Mouse (Mus musculus): Measurements from ENCODE around the gene Dda1.
"Not testable (repeated sequence)": the region's sequence is repeated elsewhere in the genome, so short reads cannot be mapped to it uniquely, and the experiment has no call there.

Dda1 gene

GRCm38 (mm10) chr8:71496481-71496880 is 27.5 kb downstream of the Dda1 start:
- ATAC-seq (ENCODE audit: low TSS enrichment): 0 out of 2 replicates have a peak, but pooled peaks have one; percentile 10

GRCm38 (mm10) chr8:71497077-71497645 is 28.2 kb downstream of the Dda1 start:
- ATAC-seq (ENCODE audit: low TSS enrichment): no peak

- ATAC-seq (ENCODE audit: low TSS enrichment): 0 out of 2 replicates have a peak, but pooled peaks have one; percentile 19
Observed at GRCm38 (mm10) chr8:71497881-71498501, 29.0 kb downstream of the Dda1 start.

GRCm38 (mm10) chr8:71498816-71499690 is 30.1 kb downstream of the Dda1 start:
- no peak for ATAC-seq (ENCODE audit: low TSS enrichment)

- no peak for ATAC-seq (ENCODE audit: low TSS enrichment)
Observed at GRCm38 (mm10) chr8:71504349-71504748, 35.4 kb downstream of the Dda1 start.

GRCm38 (mm10) chr8:71505326-71505725 is 36.3 kb downstream of the Dda1 start:
- ATAC-seq (ENCODE audit: low TSS enrichment): no peak

GRCm38 (mm10) chr8:71505979-71506378 is 37.0 kb downstream of the Dda1 start:
- no peak for ATAC-seq (ENCODE audit: low TSS enrichment)

- peak; percentile 94 for ATAC-seq (ENCODE audit: low TSS enrichment)
Observed at GRCm38 (mm10) chr8:71507589-71508104, 38.6 kb downstream of the Dda1 start.

- no peak for ATAC-seq (ENCODE audit: low TSS enrichment)
Observed at GRCm38 (mm10) chr8:71509316-71509715, 40.3 kb downstream of the Dda1 start.

GRCm38 (mm10) chr8:71511644-71512043 is 42.6 kb downstream of the Dda1 start, which contains the start of gene Plvap:
TSS of gene Plvap (minus strand) at chr8:71511752.
- no peak for ATAC-seq (ENCODE audit: low TSS enrichment)

GRCm38 (mm10) chr8:71513018-71513754 is 44.2 kb downstream of the Dda1 start:
- no peak for ATAC-seq (ENCODE audit: low TSS enrichment)

- ATAC-seq (ENCODE audit: low TSS enrichment): no peak
Observed at GRCm38 (mm10) chr8:71515043-71515442, 46.0 kb downstream of the Dda1 start.

- no peak for ATAC-seq (ENCODE audit: low TSS enrichment)
Observed at GRCm38 (mm10) chr8:71516786-71517185, 47.8 kb downstream of the Dda1 start.

GRCm38 (mm10) chr8:71519037-71519825 is 50.2 kb downstream of the Dda1 start:
- not testable (repeated sequence) for ATAC-seq (ENCODE audit: low TSS enrichment)

- peak; percentile 96 for ATAC-seq (ENCODE audit: low TSS enrichment)
Observed at GRCm38 (mm10) chr8:71521634-71522033, 52.6 kb downstream of the Dda1 start.

- no peak for ATAC-seq (ENCODE audit: low TSS enrichment)
Observed at GRCm38 (mm10) chr8:71525226-71526050, 56.4 kb downstream of the Dda1 start, which contains the start of gene Ccdc194. TSS of gene Ccdc194 (minus strand) at chr8:71525711.
